Mouse (Mus musculus) hindbrain, embryonic 13.5 days (tissue): ENCODE measurements at regions not wholly inside any gene's neighbourhood (a gene's known extent, or its start where the extent isn't known, plus 50 kb on each side); places are given as distances from the start of the nearest gene placed in this dataset.

Experiments
- ATAC-seq: fragments of 200-750 bp; cut with Nextera tagmentation; 2 replicates; pipeline ENCODE4 v1.8.0; 2017; ENCODE audit warnings: moderate TSS enrichment; ENCODE audit not compliant: low FRiP score
- H3K27ac ChIP-seq: fragments of 300-500 bp; sonication (generic); 2 replicates; pipeline ENCODE4 v1.5.1; 2015; ENCODE audit warnings: inconsistent platforms, mild to moderate bottlenecking, moderate library complexity
- H3K27me3 ChIP-seq: fragments of 300-500 bp; sonication (generic); 2 replicates; pipeline ENCODE4 v1.6.1; 2015; ENCODE audit warnings: mild to moderate bottlenecking, inconsistent platforms
- H3K36me3 ChIP-seq: fragments of 300-500 bp; sonication (generic); 2 replicates; pipeline ENCODE4 v1.6.1; 2015; ENCODE audit warnings: mild to moderate bottlenecking, inconsistent platforms
- H3K4me1 ChIP-seq: fragments of 300-500 bp; sonication (generic); replicated peaks from 2 replicates; pipeline ENCODE4 v1.6.1; 2015; ENCODE audit warnings: inconsistent platforms
- H3K4me2 ChIP-seq: fragments of 300-500 bp; sonication (generic); 2 replicates; pipeline ENCODE4 v1.6.1; 2015; ENCODE audit warnings: inconsistent platforms, mild to moderate bottlenecking, moderate library complexity
- H3K4me3 ChIP-seq: fragments of 300-500 bp; sonication (generic); 2 replicates; pipeline ENCODE4 v1.5.1; 2015; ENCODE audit warnings: mild to moderate bottlenecking, inconsistent platforms
- H3K9ac ChIP-seq: fragments of 300-500 bp; sonication (generic); 2 replicates; pipeline ENCODE4 v1.6.1; 2015; ENCODE audit warnings: mild to moderate bottlenecking, inconsistent platforms
- H3K9me3 ChIP-seq: fragments of 300-500 bp; sonication (generic); 2 replicates; pipeline ENCODE4 v1.6.1; 2016; ENCODE audit warnings: inconsistent platforms
- WGBS: fragments of 180-500 bp; shearing (Covaris S2); methylation state at CpG from one replicate; pipeline ENCODE4 v1.1.7; 2015; 5-methylcytosine and 5-hydroxymethylcytosine counted together

DNA sequence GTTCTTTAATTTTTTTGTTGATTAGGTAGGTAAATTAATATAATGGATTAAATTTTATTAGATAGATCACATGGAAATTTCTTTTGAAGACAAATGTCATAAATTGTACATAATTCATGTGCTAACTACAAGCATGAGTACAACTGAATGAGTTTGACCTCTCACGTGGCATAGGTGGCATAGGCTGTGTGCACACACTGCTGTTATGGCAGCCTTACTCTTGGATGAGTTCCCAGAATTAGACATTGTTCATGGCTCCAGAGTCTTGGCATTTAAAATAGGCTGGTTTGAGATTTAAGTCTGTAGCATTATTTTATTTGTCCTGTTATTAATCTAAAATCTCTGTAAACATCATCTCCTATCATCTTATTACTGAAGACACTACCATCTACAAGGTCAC is 115.2 kb upstream of the Fsip2 start:
- Histone ChIP-seq H3K4me1 (no peaks in the 10 kb centered on the region), H3K27ac (no peak overlapping the region), H3K4me2 (no peak overlapping the region), H3K4me3 (no peak overlapping the region), H3K9me3 (no peaks in the 10 kb centered on the region), H3K27me3 (no peaks in the 10 kb centered on the region), H3K9ac (no peak overlapping the region), H3K36me3 (no peaks in the 10 kb centered on the region)
- WGBS: 47% methylated on average over 1 of the region's 1 CpGs
- peak; percentile 69; the same call in 1 of the 2 replicates for ATAC-seq

- H3K9ac ChIP-seq: no peak overlapping the region
- H3K4me1 ChIP-seq: no peaks in the 10 kb centered on the region
- 96% methylated on average over 2 of the region's 2 CpGs for WGBS
- no peak overlapping the region for H3K27ac ChIP-seq
- no peak for ATAC-seq
- no peak overlapping the region for H3K4me2 ChIP-seq
- H3K27me3 ChIP-seq: no peaks in the 10 kb centered on the region
- no peaks in the 10 kb centered on the region for H3K36me3 ChIP-seq
- no peak overlapping the region for H3K4me3 ChIP-seq
- no peaks in the 10 kb centered on the region for H3K9me3 ChIP-seq
Observed at GRCm38 (mm10) chr2:82839852-82840251, 103.6 kb upstream of the Fsip2 start.

GRCm38 (mm10) chr2:82847271-82847670 is 96.2 kb upstream of the Fsip2 start:
- H3K4me2 ChIP-seq: no peak overlapping the region
- H3K27ac ChIP-seq: no peak overlapping the region
- 30% methylated on average over 3 of the region's 3 CpGs for WGBS

GRCm38 (mm10) chr2:82847692-82848091 is 95.7 kb upstream of the Fsip2 start:
- ATAC-seq: no peak
- no peaks in the 10 kb centered on the region for H3K9me3 ChIP-seq
- no peaks in the 10 kb centered on the region for H3K27me3 ChIP-seq
- no peak overlapping the region for H3K27ac ChIP-seq
- WGBS: 46% methylated on average over 6 of the region's 6 CpGs
- peaks cover 4% of the 10 kb centered on the region; the same call in 1 of the 2 replicates for H3K4me1 ChIP-seq
- H3K4me3 ChIP-seq: no peak overlapping the region
- H3K4me2 ChIP-seq: no peak overlapping the region
- H3K36me3 ChIP-seq: no peaks in the 10 kb centered on the region
- H3K9ac ChIP-seq: no peak overlapping the region

More at GRCm38 (mm10) chr2:82847271-82847670, 96.2 kb upstream of the Fsip2 start:
- 0 out of 2 replicates have a peak, but pooled peaks have one; percentile 39 for ATAC-seq
- no peaks in the 10 kb centered on the region for H3K36me3 ChIP-seq
- H3K9me3 ChIP-seq: no peaks in the 10 kb centered on the region
- H3K4me3 ChIP-seq: no peak overlapping the region
- H3K27me3 ChIP-seq: no peaks in the 10 kb centered on the region
- H3K9ac ChIP-seq: no peak overlapping the region
- H3K4me1 ChIP-seq: peaks cover 4% of the 10 kb centered on the region; the same call in 1 of the 2 replicates
